Mouse (Mus musculus) megakaryocyte, embryonic 14.5 days (primary cell): Measurements from ENCODE around the gene Hist1h2bh.
"Not testable (repeated sequence)": the region's sequence is repeated elsewhere in the genome, so short reads cannot be mapped to it uniquely, and the experiment has no call there.

ENCODE experiments used
- FLI1 ChIP-seq: IDR thresholded peaks from 2 replicates; pipeline ENCODE4 v1.6.1; 2012; ENCODE audit warnings: low read length, inconsistent platforms, mixed read lengths
- GATA1 ChIP-seq: IDR thresholded peaks from 3 replicates; pipeline ENCODE4 v1.6.1; 2012; ENCODE audit warnings: mixed read lengths, low read length, inconsistent platforms, borderline replicate concordance

GRCm38 (mm10) chr13:23585442-23586098, 42.4 kb upstream of the Hist1h2bh start:
- TF ChIP-seq GATA1, FLI1: not testable (repeated sequence)
